Mouse (Mus musculus) kidney, postnatal 10 days (tissue): ENCODE results near the gene Armc7.
"Not testable (repeated sequence)": the region's sequence is repeated elsewhere in the genome, so short reads cannot be mapped to it uniquely, and the experiment has no call there.

ENCODE experiments used
- DNase-seq: peaks from one replicate; pipeline ENCODE4 v3.0.0; 2021; ENCODE audit warnings: mixed read lengths

Armc7 gene

GRCm38 (mm10) chr11:115455619-115456018, 19.8 kb upstream of the Armc7 start:
- no peak for DNase-seq

GRCm38 (mm10) chr11:115456182-115456581, 19.3 kb upstream of the Armc7 start:
- no peak for DNase-seq

GRCm38 (mm10) chr11:115457405-115457804, 18.1 kb upstream of the Armc7 start:
- peak; percentile 80 for DNase-seq

- no peak for DNase-seq
Measured at GRCm38 (mm10) chr11:115460976-115461375, 14.5 kb upstream of the Armc7 start.

- DNase-seq, result no peak
Measured at GRCm38 (mm10) chr11:115461846-115462242, 13.6 kb upstream of the Armc7 start.

- peak; percentile 61 for DNase-seq
Measured at GRCm38 (mm10) chr11:115462243-115462891, 13.1 kb upstream of the Armc7 start, which contains the start of gene Slc16a5. TSS of gene Slc16a5 (plus strand) at chr11:115462474.

GRCm38 (mm10) chr11:115463397-115463796, 12.1 kb upstream of the Armc7 start:
- DNase-seq, result peak; percentile 56

GRCm38 (mm10) chr11:115464851-115465250, 10.6 kb upstream of the Armc7 start:
- no peak for DNase-seq

GRCm38 (mm10) chr11:115467217-115467618, 8.2 kb upstream of the Armc7 start:
- no peak for DNase-seq

- no peak for DNase-seq
Measured at GRCm38 (mm10) chr11:115472183-115472582, 3.3 kb upstream of the Armc7 start.

- peak; percentile 96 for DNase-seq
Measured at GRCm38 (mm10) chr11:115473626-115474275, 1.7 kb upstream of the Armc7 start.

- no peak for DNase-seq
Measured at GRCm38 (mm10) chr11:115475758-115476237, 331 bp downstream of the Armc7 start.

- DNase-seq, result not testable (repeated sequence)
Measured at GRCm38 (mm10) chr11:115476630-115477029, 1.2 kb downstream of the Armc7 start.

GRCm38 (mm10) chr11:115477388-115477787, 1.9 kb downstream of the Armc7 start:
- DNase-seq, result not testable (repeated sequence)

GRCm38 (mm10) chr11:115478296-115478938, 3.0 kb downstream of the Armc7 start:
- no peak for DNase-seq

GRCm38 (mm10) chr11:115481553-115482259, 6.2 kb downstream of the Armc7 start:
- DNase-seq, result no peak

GRCm38 (mm10) chr11:115483278-115483677, 7.8 kb downstream of the Armc7 start:
- DNase-seq, result no peak

- peak; percentile 84 for DNase-seq
Measured at GRCm38 (mm10) chr11:115483726-115484125, 8.3 kb downstream of the Armc7 start.

GRCm38 (mm10) chr11:115485155-115485554, 9.7 kb downstream of the Armc7 start:
- DNase-seq, result no peak

- DNase-seq, result no peak
Measured at GRCm38 (mm10) chr11:115488551-115489104, 13.2 kb downstream of the Armc7 start.

- no peak for DNase-seq
Measured at GRCm38 (mm10) chr11:115490441-115491355, 15.2 kb downstream of the Armc7 start.
